Mouse (Mus musculus): ENCODE measurements around the gene Erc2. TPM values are rescaled to one million over a fixed set of nuclear protein-coding genes. Genes with fewer than 3 reads are reported as not detected.

The Erc2 gene
- polyA plus RNA-seq, 1 experiment from 2014 or later: 1.4 TPM

DNA sequence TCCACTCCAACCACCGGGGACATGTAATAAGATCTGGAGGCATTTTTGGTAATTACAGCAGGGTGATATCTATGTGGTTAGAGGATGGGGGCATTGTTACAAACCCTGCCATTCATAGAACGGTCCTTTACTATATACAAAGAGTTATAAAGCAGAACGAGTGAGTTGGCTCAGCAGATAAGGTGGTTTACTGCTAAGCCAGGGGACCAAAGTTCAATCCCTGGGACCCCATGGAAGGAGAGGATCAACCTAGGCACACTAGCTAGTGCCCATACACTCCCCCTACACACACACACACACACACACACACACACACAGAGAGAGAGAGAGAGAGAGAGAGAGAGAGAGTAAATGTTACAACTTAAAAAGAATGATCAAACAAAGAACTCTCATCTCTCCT lies 835.2 kb downstream of the Erc2 start:
- H3K27me3 ChIP-seq (ENCODE audit: control insufficient read depth, insufficient read depth, low read depth, low read length): no peaks in the 10 kb centered on the region
- H3K36me3 ChIP-seq (ENCODE audit: control insufficient read depth, insufficient read depth): no peaks in the 10 kb centered on the region
- H3K9me3 ChIP-seq (replicated peaks; ENCODE audit: control insufficient read depth, low read length): no peaks in the 10 kb centered on the region
- H3K4me3 ChIP-seq (ENCODE audit: low read depth, low read length): no peak overlapping the region
- no peak overlapping the region for H3K27ac ChIP-seq (ENCODE audit: low read length)
- H3K4me1 ChIP-seq (ENCODE audit: control insufficient read depth, low read depth, low read length): no peaks in the 10 kb centered on the region
- H3K9ac ChIP-seq (ENCODE audit: low read depth, low read length): no peak overlapping the region
- no peak overlapping the region for H3K4me2 ChIP-seq (ENCODE audit: low read depth, low read length)
- no peak for ATAC-seq (ENCODE audit: low read depth)
- 48% methylated on average over 3 of the region's 3 CpGs for WGBS (ENCODE audit: insufficient replicate concordance)

DNA sequence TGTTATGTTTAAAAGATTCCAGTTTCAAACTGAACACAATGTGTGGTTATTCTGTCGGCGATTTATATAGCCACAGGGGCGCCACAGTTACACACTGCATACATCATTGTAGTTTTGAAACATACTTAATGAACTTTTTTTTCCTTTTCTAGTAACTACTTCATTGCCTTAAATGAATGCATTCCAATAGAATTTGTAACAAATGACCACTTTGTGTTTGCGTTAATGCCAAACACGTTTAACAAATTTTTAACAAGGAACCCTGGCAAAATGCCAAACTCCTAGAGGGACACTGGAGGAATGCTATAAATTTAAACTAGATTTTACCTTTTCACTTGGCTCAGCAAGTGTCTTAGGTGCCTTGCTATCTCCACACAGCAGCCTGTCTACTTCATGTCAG lies 845.7 kb downstream of the Erc2 start:
- H3K36me3 ChIP-seq (ENCODE audit: control insufficient read depth, insufficient read depth): no peaks in the 10 kb centered on the region
- 77% methylated on average over 5 of the region's 5 CpGs for WGBS (ENCODE audit: insufficient replicate concordance)
- no peak for ATAC-seq (ENCODE audit: low read depth)

DNA sequence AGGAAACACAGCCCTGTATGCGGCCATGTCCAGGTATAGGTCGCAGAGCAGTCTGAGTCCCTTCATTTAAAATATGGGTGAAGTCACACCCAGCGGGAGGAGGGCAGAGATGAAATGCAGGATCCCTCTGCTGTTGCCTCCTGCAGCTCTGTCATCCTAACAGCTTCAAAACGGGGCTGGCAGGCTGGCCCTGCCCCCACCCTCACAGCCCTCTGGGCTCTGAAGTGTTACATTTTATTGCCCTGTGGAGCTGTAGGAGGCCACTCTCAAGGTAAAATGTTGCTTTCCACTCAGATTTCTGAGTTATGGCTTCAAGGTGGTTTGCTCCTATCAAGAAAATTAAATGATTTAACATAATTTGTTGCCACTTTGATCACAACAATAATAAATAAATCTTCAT lies 847.5 kb downstream of the Erc2 start:
- H3K4me1 ChIP-seq (ENCODE audit: control insufficient read depth, low read depth, low read length): no peaks in the 10 kb centered on the region
- ATAC-seq (ENCODE audit: low read depth): no peak
- H3K4me3 ChIP-seq (ENCODE audit: low read depth, low read length): no peak overlapping the region
- H3K36me3 ChIP-seq (ENCODE audit: control insufficient read depth, insufficient read depth): no peaks in the 10 kb centered on the region
- H3K27me3 ChIP-seq (ENCODE audit: control insufficient read depth, insufficient read depth, low read depth, low read length): no peaks in the 10 kb centered on the region
- H3K9ac ChIP-seq (ENCODE audit: low read depth, low read length): no peak overlapping the region
- no peak overlapping the region for H3K4me2 ChIP-seq (ENCODE audit: low read depth, low read length)
- WGBS (ENCODE audit: insufficient replicate concordance): 38% methylated on average over 4 of the region's 4 CpGs
- no peak overlapping the region for H3K27ac ChIP-seq (ENCODE audit: low read length)
- H3K9me3 ChIP-seq (replicated peaks; ENCODE audit: control insufficient read depth, low read length): no peaks in the 10 kb centered on the region

More for the DNA sequence above, 845.7 kb downstream of the Erc2 start:
- H3K27me3 ChIP-seq (ENCODE audit: control insufficient read depth, insufficient read depth, low read depth, low read length): no peaks in the 10 kb centered on the region
- no peak overlapping the region for H3K27ac ChIP-seq (ENCODE audit: low read length)
- H3K4me2 ChIP-seq (ENCODE audit: low read depth, low read length): no peak overlapping the region
- no peaks in the 10 kb centered on the region for H3K9me3 ChIP-seq (replicated peaks; ENCODE audit: control insufficient read depth, low read length)
- H3K9ac ChIP-seq (ENCODE audit: low read depth, low read length): no peak overlapping the region
- H3K4me1 ChIP-seq (ENCODE audit: control insufficient read depth, low read depth, low read length): no peaks in the 10 kb centered on the region
- H3K4me3 ChIP-seq (ENCODE audit: low read depth, low read length): no peak overlapping the region

DNA sequence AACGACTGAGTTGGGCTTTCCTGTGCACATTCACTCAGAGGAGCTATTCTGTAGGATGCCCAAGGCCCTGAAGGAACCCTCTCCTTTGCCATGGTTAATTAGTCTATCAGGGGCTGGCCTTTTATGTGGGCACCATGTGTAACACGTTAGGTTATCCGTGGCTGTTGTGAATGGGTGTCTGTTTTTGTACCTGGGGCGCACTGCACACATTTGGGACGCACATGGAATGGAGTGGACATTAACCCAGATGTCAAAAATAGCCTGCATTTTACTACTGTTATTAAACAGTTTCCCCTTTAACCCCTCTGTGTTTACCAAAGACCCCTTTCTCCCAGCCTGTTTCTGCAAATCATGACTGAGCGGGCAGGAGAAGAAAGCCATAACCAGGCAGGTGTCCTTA lies 848.0 kb downstream of the Erc2 start:
- no peak overlapping the region for H3K4me2 ChIP-seq (ENCODE audit: low read depth, low read length)
- WGBS (ENCODE audit: insufficient replicate concordance): 52% methylated on average over 6 of the region's 6 CpGs
- no peaks in the 10 kb centered on the region for H3K9me3 ChIP-seq (replicated peaks; ENCODE audit: control insufficient read depth, low read length)
- no peak overlapping the region for H3K4me3 ChIP-seq (ENCODE audit: low read depth, low read length)
- no peaks in the 10 kb centered on the region for H3K4me1 ChIP-seq (ENCODE audit: control insufficient read depth, low read depth, low read length)
- no peak for ATAC-seq (ENCODE audit: low read depth)
- H3K9ac ChIP-seq (ENCODE audit: low read depth, low read length): no peak overlapping the region
- no peak overlapping the region for H3K27ac ChIP-seq (ENCODE audit: low read length)
- no peaks in the 10 kb centered on the region for H3K36me3 ChIP-seq (ENCODE audit: control insufficient read depth, insufficient read depth)
- no peaks in the 10 kb centered on the region for H3K27me3 ChIP-seq (ENCODE audit: control insufficient read depth, insufficient read depth, low read depth, low read length)

DNA sequence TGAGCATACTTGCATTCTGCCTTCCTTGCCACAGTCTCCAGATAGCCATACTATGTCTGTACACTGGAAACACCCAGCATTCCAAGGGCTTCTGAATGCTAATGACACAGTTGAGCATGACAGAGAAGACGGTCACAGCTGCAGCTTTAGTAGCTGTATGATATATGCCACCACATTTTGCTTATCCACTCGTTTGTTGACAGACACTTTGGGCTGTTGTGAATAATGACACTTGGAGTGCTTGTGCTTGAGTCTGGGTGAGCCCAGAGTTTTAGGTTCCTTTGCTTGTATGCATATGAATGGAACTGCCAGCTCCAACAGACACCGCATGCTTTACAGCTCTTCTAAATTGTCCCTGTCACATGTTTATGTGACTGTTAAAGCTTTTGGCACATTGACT lies 852.8 kb downstream of the Erc2 start:
- Histone ChIP-seq H3K27ac (ENCODE audit: low read length) (no peak overlapping the region), H3K4me3 (ENCODE audit: low read depth, low read length) (no peak overlapping the region), H3K27me3 (ENCODE audit: control insufficient read depth, insufficient read depth, low read depth, low read length) (no peaks in the 10 kb centered on the region), H3K9ac (ENCODE audit: low read depth, low read length) (no peak overlapping the region), H3K9me3 (replicated peaks; ENCODE audit: control insufficient read depth, low read length) (no peaks in the 10 kb centered on the region), H3K4me1 (ENCODE audit: control insufficient read depth, low read depth, low read length) (no peaks in the 10 kb centered on the region), H3K4me2 (ENCODE audit: low read depth, low read length) (no peak overlapping the region), H3K36me3 (ENCODE audit: control insufficient read depth, insufficient read depth) (no peaks in the 10 kb centered on the region)
- WGBS (ENCODE audit: insufficient replicate concordance): 51% methylated on average over 3 of the region's 3 CpGs
- no peak for ATAC-seq (ENCODE audit: low read depth)

DNA sequence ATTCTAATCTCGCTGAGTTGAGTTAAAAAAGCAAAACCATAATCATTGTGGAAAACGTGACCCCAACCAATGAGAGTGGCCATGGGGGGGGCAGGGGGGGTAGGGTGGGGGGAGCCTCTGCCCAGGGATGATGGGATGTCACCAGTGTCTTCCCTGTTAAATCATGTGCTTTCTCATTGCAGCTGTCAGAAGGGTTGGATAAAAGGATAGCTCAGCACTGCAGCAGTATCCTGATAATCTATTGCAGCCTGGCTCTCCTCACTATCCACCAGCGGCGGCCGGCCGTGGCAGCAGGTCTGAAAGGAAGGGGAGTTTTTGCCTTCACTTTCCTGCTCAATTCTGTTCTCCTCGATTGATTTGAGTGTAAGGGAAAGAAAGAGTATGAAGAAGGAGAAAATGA lies 853.2 kb downstream of the Erc2 start:
- Histone ChIP-seq H3K4me3 (ENCODE audit: low read depth, low read length) (no peak overlapping the region), H3K4me2 (ENCODE audit: low read depth, low read length) (no peak overlapping the region), H3K27me3 (ENCODE audit: control insufficient read depth, insufficient read depth, low read depth, low read length) (no peaks in the 10 kb centered on the region), H3K9me3 (replicated peaks; ENCODE audit: control insufficient read depth, low read length) (no peaks in the 10 kb centered on the region), H3K36me3 (ENCODE audit: control insufficient read depth, insufficient read depth) (no peaks in the 10 kb centered on the region), H3K27ac (ENCODE audit: low read length) (no peak overlapping the region), H3K9ac (ENCODE audit: low read depth, low read length) (no peak overlapping the region), H3K4me1 (ENCODE audit: control insufficient read depth, low read depth, low read length) (no peaks in the 10 kb centered on the region)
- WGBS (ENCODE audit: insufficient replicate concordance): 32% methylated on average over 7 of the region's 7 CpGs
- ATAC-seq (ENCODE audit: low read depth): no peak

DNA sequence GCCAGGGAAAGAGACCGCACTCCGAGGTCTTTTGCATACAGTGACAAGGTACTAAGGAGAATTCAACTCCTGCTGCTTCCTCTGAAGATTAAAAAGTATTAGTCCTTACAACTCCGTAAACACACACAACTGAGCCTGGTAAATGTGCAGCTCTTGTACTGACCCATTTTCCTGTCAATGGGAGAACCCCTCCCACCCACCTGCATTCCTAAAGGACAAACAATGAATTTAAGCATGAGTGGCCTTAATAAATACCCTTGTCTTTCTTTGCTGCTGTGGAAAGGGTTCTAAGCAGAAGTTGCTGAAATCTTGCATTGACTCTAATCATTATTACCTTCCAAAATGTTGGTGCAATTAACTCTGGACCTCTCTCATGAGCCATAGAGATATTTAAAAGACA lies 854.5 kb downstream of the Erc2 start:
- no peak overlapping the region for H3K9ac ChIP-seq (ENCODE audit: low read depth, low read length)
- no peaks in the 10 kb centered on the region for H3K27me3 ChIP-seq (ENCODE audit: control insufficient read depth, insufficient read depth, low read depth, low read length)
- no peak for ATAC-seq (ENCODE audit: low read depth)
- H3K36me3 ChIP-seq (ENCODE audit: control insufficient read depth, insufficient read depth): no peaks in the 10 kb centered on the region
- 66% methylated on average over 3 of the region's 3 CpGs for WGBS (ENCODE audit: insufficient replicate concordance)
- no peak overlapping the region for H3K4me2 ChIP-seq (ENCODE audit: low read depth, low read length)
- no peak overlapping the region for H3K27ac ChIP-seq (ENCODE audit: low read length)
- no peak overlapping the region for H3K4me3 ChIP-seq (ENCODE audit: low read depth, low read length)
- no peaks in the 10 kb centered on the region for H3K4me1 ChIP-seq (ENCODE audit: control insufficient read depth, low read depth, low read length)
- no peaks in the 10 kb centered on the region for H3K9me3 ChIP-seq (replicated peaks; ENCODE audit: control insufficient read depth, low read length)

DNA sequence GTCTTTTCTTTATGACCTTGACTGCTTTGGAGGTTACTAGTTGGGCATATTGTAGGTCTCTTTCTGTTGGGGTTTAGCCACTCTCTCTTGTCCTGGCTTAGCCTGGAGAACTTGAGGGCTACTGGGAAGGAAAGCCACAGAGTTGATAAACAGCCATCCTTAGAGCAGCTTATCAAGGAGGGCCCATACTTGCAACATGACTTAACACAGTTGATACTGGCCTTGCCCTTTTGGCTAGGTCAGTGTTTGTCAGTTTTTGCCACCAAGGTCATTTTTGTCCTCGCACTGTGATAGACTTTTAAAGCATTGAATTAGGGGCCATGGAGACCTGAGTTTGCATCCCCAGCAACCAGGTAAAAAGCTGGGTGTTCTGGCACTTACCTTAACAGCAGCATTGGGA lies 858.6 kb downstream of the Erc2 start:
- WGBS (ENCODE audit: insufficient replicate concordance): 31% methylated on average over 1 of the region's 1 CpGs

DNA sequence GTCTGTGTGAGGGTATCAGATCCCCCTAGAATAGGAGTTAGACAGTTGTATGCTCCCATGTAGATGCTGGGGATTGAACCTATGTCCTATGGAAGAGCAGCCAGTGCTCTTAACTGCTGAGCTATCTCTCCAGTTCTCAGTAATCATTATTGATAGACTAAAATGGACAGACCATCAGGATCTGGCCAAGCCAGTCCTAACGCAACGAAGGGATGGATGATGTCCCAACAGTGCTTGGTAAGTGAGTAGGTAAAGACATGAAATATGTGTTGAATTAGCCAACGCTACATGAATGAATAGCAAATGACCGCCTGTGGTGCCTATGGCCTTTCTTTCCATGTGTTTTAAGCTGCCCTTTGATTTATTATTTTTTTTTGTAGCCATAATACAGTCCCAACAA lies 871.6 kb downstream of the Erc2 start:
- ATAC-seq (ENCODE audit: low read depth): no peak
- WGBS (ENCODE audit: insufficient replicate concordance): 71% methylated on average over 4 of the region's 4 CpGs
- Histone ChIP-seq H3K9ac (ENCODE audit: low read depth, low read length) (no peak overlapping the region), H3K4me1 (ENCODE audit: control insufficient read depth, low read depth, low read length) (no peaks in the 10 kb centered on the region), H3K36me3 (ENCODE audit: control insufficient read depth, insufficient read depth) (no peaks in the 10 kb centered on the region), H3K4me3 (ENCODE audit: low read depth, low read length) (no peak overlapping the region), H3K27ac (ENCODE audit: low read length) (no peak overlapping the region), H3K27me3 (ENCODE audit: control insufficient read depth, insufficient read depth, low read depth, low read length) (no peaks in the 10 kb centered on the region), H3K4me2 (ENCODE audit: low read depth, low read length) (no peak overlapping the region), H3K9me3 (replicated peaks; ENCODE audit: control insufficient read depth, low read length) (no peaks in the 10 kb centered on the region)

More for the DNA sequence above, 858.6 kb downstream of the Erc2 start:
- Histone ChIP-seq H3K27me3 (ENCODE audit: control insufficient read depth, insufficient read depth, low read depth, low read length) (no peaks in the 10 kb centered on the region), H3K9me3 (replicated peaks; ENCODE audit: control insufficient read depth, low read length) (no peaks in the 10 kb centered on the region), H3K9ac (ENCODE audit: low read depth, low read length) (no peak overlapping the region), H3K4me3 (ENCODE audit: low read depth, low read length) (no peak overlapping the region), H3K27ac (ENCODE audit: low read length) (no peak overlapping the region), H3K4me1 (ENCODE audit: control insufficient read depth, low read depth, low read length) (no peaks in the 10 kb centered on the region), H3K36me3 (ENCODE audit: control insufficient read depth, insufficient read depth) (no peaks in the 10 kb centered on the region), H3K4me2 (ENCODE audit: low read depth, low read length) (no peak overlapping the region)
- no peak for ATAC-seq (ENCODE audit: low read depth)

DNA sequence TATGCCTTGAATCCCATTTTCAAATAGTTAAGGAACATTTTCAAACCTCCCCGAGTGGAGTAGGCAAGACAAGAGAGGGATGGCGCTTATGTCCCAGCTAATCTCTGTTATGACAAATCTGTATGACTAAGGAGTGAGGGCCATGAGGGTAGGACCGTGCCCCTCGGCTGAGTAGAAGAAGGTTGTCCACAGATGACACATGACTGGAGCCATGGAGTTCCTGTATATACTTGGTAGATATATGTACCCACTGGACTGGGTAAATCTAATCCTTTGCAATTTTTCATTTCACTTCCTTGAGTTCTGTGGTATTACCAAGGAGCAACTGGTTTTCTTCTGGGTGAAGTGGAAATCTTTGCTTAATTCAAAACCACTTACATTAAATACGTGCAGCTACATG lies 872.0 kb downstream of the Erc2 start:
- no peaks in the 10 kb centered on the region for H3K36me3 ChIP-seq (ENCODE audit: control insufficient read depth, insufficient read depth)
- H3K4me2 ChIP-seq (ENCODE audit: low read depth, low read length): no peak overlapping the region
- no peak overlapping the region for H3K9ac ChIP-seq (ENCODE audit: low read depth, low read length)
- H3K4me3 ChIP-seq (ENCODE audit: low read depth, low read length): no peak overlapping the region
- H3K27ac ChIP-seq (ENCODE audit: low read length): no peak overlapping the region
- H3K27me3 ChIP-seq (ENCODE audit: control insufficient read depth, insufficient read depth, low read depth, low read length): no peaks in the 10 kb centered on the region
- H3K9me3 ChIP-seq (replicated peaks; ENCODE audit: control insufficient read depth, low read length): no peaks in the 10 kb centered on the region
- 62% methylated on average over 5 of the region's 5 CpGs for WGBS (ENCODE audit: insufficient replicate concordance)
- no peak for ATAC-seq (ENCODE audit: low read depth)
- H3K4me1 ChIP-seq (ENCODE audit: control insufficient read depth, low read depth, low read length): no peaks in the 10 kb centered on the region
